Mouse (Mus musculus): ENCODE measurements around the gene Bcat1. TPM values are rescaled to one million over a fixed set of nuclear protein-coding genes. Genes with fewer than 3 reads are reported as not detected.
A peak's percentile ranks its signal among the peaks of the same experiment; 100 is the strongest.

The Bcat1 gene
- polyA plus RNA-seq, 1 experiment from 2014 or later = 100 TPM

- H3K9me3 ChIP-seq = no peaks in the 10 kb centered on the region
- no peak overlapping the region for H3K4me3 ChIP-seq
- no peak overlapping the region for H3K9ac ChIP-seq (replicated peaks)
- no peaks in the 10 kb centered on the region for H3K36me3 ChIP-seq
- H3K4me1 ChIP-seq = no peaks in the 10 kb centered on the region
- ATAC-seq (replicated peaks) = no peak
- H3K4me2 ChIP-seq (replicated peaks) = no peak overlapping the region
- no peak overlapping the region for H3K27ac ChIP-seq (replicated peaks)
- 81% methylated on average over 7 of the region's 7 CpGs for WGBS
- no peaks in the 10 kb centered on the region for H3K27me3 ChIP-seq
Measured at GRCm38 (mm10) chr6:144987216-144987615, 88.8 kb downstream of the Bcat1 start.

- Histone ChIP-seq H3K36me3 (no peaks in the 10 kb centered on the region), H3K27me3 (no peaks in the 10 kb centered on the region), H3K4me1 (no peaks in the 10 kb centered on the region), H3K9me3 (no peaks in the 10 kb centered on the region), H3K9ac (replicated peaks) (no peak overlapping the region), H3K4me3 (no peak overlapping the region), H3K27ac (replicated peaks) (no peak overlapping the region), H3K4me2 (replicated peaks) (no peak overlapping the region)
- 97% methylated on average over 8 of the region's 8 CpGs for WGBS
- no peak for ATAC-seq (replicated peaks)
Measured at GRCm38 (mm10) chr6:144984221-144984620, 91.8 kb downstream of the Bcat1 start.

GRCm38 (mm10) chr6:144982093-144982492 lies 93.9 kb downstream of the Bcat1 start:
- no peak for ATAC-seq (replicated peaks)
- Histone ChIP-seq H3K9me3 (no peaks in the 10 kb centered on the region), H3K27ac (replicated peaks) (no peak overlapping the region), H3K27me3 (no peaks in the 10 kb centered on the region), H3K36me3 (no peaks in the 10 kb centered on the region), H3K9ac (replicated peaks) (no peak overlapping the region), H3K4me2 (replicated peaks) (no peak overlapping the region), H3K4me3 (no peak overlapping the region), H3K4me1 (no peaks in the 10 kb centered on the region)
- 60% methylated on average over 3 of the region's 3 CpGs for WGBS

GRCm38 (mm10) chr6:144972351-144972750 lies 103.6 kb downstream of the Bcat1 start:
- Histone ChIP-seq H3K4me2 (replicated peaks) (no peak overlapping the region), H3K4me3 (no peak overlapping the region), H3K27ac (replicated peaks) (no peak overlapping the region), H3K9me3 (no peaks in the 10 kb centered on the region), H3K27me3 (no peaks in the 10 kb centered on the region), H3K9ac (replicated peaks) (no peak overlapping the region), H3K36me3 (no peaks in the 10 kb centered on the region), H3K4me1 (no peaks in the 10 kb centered on the region)
- WGBS = 72% methylated on average over 8 of the region's 8 CpGs
- no peak for ATAC-seq (replicated peaks)

- Histone ChIP-seq H3K36me3 (no peaks in the 10 kb centered on the region), H3K9ac (replicated peaks) (no peak overlapping the region), H3K4me3 (no peak overlapping the region), H3K4me1 (no peaks in the 10 kb centered on the region), H3K4me2 (replicated peaks) (no peak overlapping the region), H3K27ac (replicated peaks) (no peak overlapping the region), H3K27me3 (no peaks in the 10 kb centered on the region), H3K9me3 (no peaks in the 10 kb centered on the region)
- no peak for ATAC-seq (replicated peaks)
- 86% methylated on average over 4 of the region's 4 CpGs for WGBS
Measured at GRCm38 (mm10) chr6:144970900-144971299, 105.1 kb downstream of the Bcat1 start.

GRCm38 (mm10) chr6:144967536-144967935 lies 108.4 kb downstream of the Bcat1 start:
- H3K27me3 ChIP-seq = no peaks in the 10 kb centered on the region
- H3K36me3 ChIP-seq = no peaks in the 10 kb centered on the region
- no peak for ATAC-seq (replicated peaks)
- H3K27ac ChIP-seq (replicated peaks) = no peak overlapping the region
- H3K4me2 ChIP-seq (replicated peaks) = no peak overlapping the region
- 56% methylated on average over 6 of the region's 6 CpGs for WGBS
- no peaks in the 10 kb centered on the region for H3K9me3 ChIP-seq
- H3K9ac ChIP-seq (replicated peaks) = no peak overlapping the region
- H3K4me3 ChIP-seq = no peak overlapping the region
- no peaks in the 10 kb centered on the region for H3K4me1 ChIP-seq

GRCm38 (mm10) chr6:144964205-144964604 lies 111.8 kb downstream of the Bcat1 start:
- no peak overlapping the region for H3K9ac ChIP-seq (replicated peaks)
- 65% methylated on average over 4 of the region's 4 CpGs for WGBS
- no peak overlapping the region for H3K4me3 ChIP-seq
- no peaks in the 10 kb centered on the region for H3K27me3 ChIP-seq
- peak; percentile 61 for ATAC-seq (replicated peaks)
- no peak overlapping the region for H3K27ac ChIP-seq (replicated peaks)
- no peaks in the 10 kb centered on the region for H3K36me3 ChIP-seq
- peaks cover 3% of the 10 kb centered on the region for H3K4me1 ChIP-seq
- no peaks in the 10 kb centered on the region for H3K9me3 ChIP-seq
- H3K4me2 ChIP-seq (replicated peaks) = no peak overlapping the region

GRCm38 (mm10) chr6:144963156-144963555 lies 112.8 kb downstream of the Bcat1 start:
- H3K4me1 ChIP-seq = peaks cover 3% of the 10 kb centered on the region
- WGBS = 84% methylated on average over 8 of the region's 8 CpGs
- H3K27me3 ChIP-seq = no peaks in the 10 kb centered on the region
- ATAC-seq (replicated peaks) = no peak
- H3K9me3 ChIP-seq = no peaks in the 10 kb centered on the region
- no peak overlapping the region for H3K4me3 ChIP-seq
- H3K9ac ChIP-seq (replicated peaks) = no peak overlapping the region
- H3K36me3 ChIP-seq = no peaks in the 10 kb centered on the region
- H3K4me2 ChIP-seq (replicated peaks) = no peak overlapping the region
- no peak overlapping the region for H3K27ac ChIP-seq (replicated peaks)

GRCm38 (mm10) chr6:144962013-144962354 lies 114.0 kb downstream of the Bcat1 start:
- no peak overlapping the region for H3K9ac ChIP-seq (replicated peaks)
- H3K4me1 ChIP-seq = peaks cover 3% of the 10 kb centered on the region
- H3K27me3 ChIP-seq = no peaks in the 10 kb centered on the region
- peak overlapping the region; percentile 17; the same call in 1 of the 2 replicates for H3K4me3 ChIP-seq
- no peaks in the 10 kb centered on the region for H3K9me3 ChIP-seq
- no peak overlapping the region; the same call in 1 of the 2 replicates for H3K27ac ChIP-seq (replicated peaks)
- 57% methylated on average over 4 of the region's 4 CpGs for WGBS
- no peaks in the 10 kb centered on the region for H3K36me3 ChIP-seq
- peak; percentile 50 for ATAC-seq (replicated peaks)
- no peak overlapping the region for H3K4me2 ChIP-seq (replicated peaks)

- Histone ChIP-seq H3K27me3 (no peaks in the 10 kb centered on the region), H3K4me3 (peak overlapping the region; percentile 17), H3K36me3 (no peaks in the 10 kb centered on the region), H3K4me1 (peaks cover 3% of the 10 kb centered on the region), H3K4me2 (replicated peaks) (peak overlapping the region; percentile 32), H3K27ac (replicated peaks) (peak overlapping the region; percentile 64), H3K9me3 (no peaks in the 10 kb centered on the region), H3K9ac (replicated peaks) (0 out of 2 replicates have a peak overlapping the region, but pooled peaks have one; percentile 21)
- 56% methylated on average over 25 of the region's 25 CpGs for WGBS
- peak; percentile 73 for ATAC-seq (replicated peaks)
Measured at GRCm38 (mm10) chr6:144961253-144962012, 114.6 kb downstream of the Bcat1 start.

GRCm38 (mm10) chr6:144955887-144956547 lies 120.0 kb downstream of the Bcat1 start:
- no peak overlapping the region for H3K9ac ChIP-seq (replicated peaks)
- no peaks in the 10 kb centered on the region for H3K36me3 ChIP-seq
- no peaks in the 10 kb centered on the region for H3K9me3 ChIP-seq
- H3K4me1 ChIP-seq = no peaks in the 10 kb centered on the region
- no peak overlapping the region for H3K4me2 ChIP-seq (replicated peaks)
- H3K4me3 ChIP-seq = no peak overlapping the region
- H3K27me3 ChIP-seq = no peaks in the 10 kb centered on the region
- 59% methylated on average over 14 of the region's 14 CpGs for WGBS
- no peak for ATAC-seq (replicated peaks)
- H3K27ac ChIP-seq (replicated peaks) = no peak overlapping the region

GRCm38 (mm10) chr6:144952885-144953284 lies 123.1 kb downstream of the Bcat1 start:
- Histone ChIP-seq H3K4me2 (replicated peaks) (no peak overlapping the region), H3K4me3 (no peak overlapping the region), H3K27ac (replicated peaks) (no peak overlapping the region), H3K27me3 (no peaks in the 10 kb centered on the region), H3K36me3 (no peaks in the 10 kb centered on the region), H3K9ac (replicated peaks) (no peak overlapping the region), H3K4me1 (no peaks in the 10 kb centered on the region), H3K9me3 (no peaks in the 10 kb centered on the region)
- 89% methylated on average over 6 of the region's 6 CpGs for WGBS
- no peak for ATAC-seq (replicated peaks)

Measured in forebrain, embryonic 15.5 days (tissue).